Mouse (Mus musculus) limb, embryonic 14.5 days (tissue): ENCODE measurements around the gene Marcksl1. TPM values are rescaled to one million over a fixed set of nuclear protein-coding genes. Genes with fewer than 3 reads are reported as not detected.

Experiments used
- ATAC-seq: fragments of 200-750 bp; cut with Nextera tagmentation; 2 replicates; pipeline ENCODE4 v1.8.0; 2017; ENCODE audit warnings: low read depth, moderate number of reproducible peaks, moderate TSS enrichment; ENCODE audit not compliant: low FRiP score
- DNase-seq: peaks from one replicate; pipeline ENCODE4 v3.0.0-alpha.2; 2015; ENCODE audit warnings: low spot score
- H3K27ac ChIP-seq: fragments of 300-500 bp; sonication (generic); replicated peaks from 2 replicates; pipeline ENCODE4 v1.5.1; 2014; ENCODE audit warnings: low read depth, mild to moderate bottlenecking, low read length, moderate library complexity, mixed read lengths
- H3K27me3 ChIP-seq: fragments of 300-500 bp; sonication (generic); 2 replicates; pipeline ENCODE4 v1.6.1; 2014; ENCODE audit warnings: low read length, mixed read lengths; ENCODE audit not compliant: control insufficient read depth, insufficient read depth
- H3K36me3 ChIP-seq: fragments of 300-500 bp; sonication (generic); 2 replicates; pipeline ENCODE4 v1.6.1; 2014; ENCODE audit warnings: mild to moderate bottlenecking, low read length, moderate library complexity, mixed read lengths; ENCODE audit not compliant: control insufficient read depth, insufficient read depth
- H3K4me1 ChIP-seq: fragments of 300-500 bp; sonication (generic); 2 replicates; pipeline ENCODE4 v1.6.1; 2014; ENCODE audit warnings: antibody characterized with exemption, low read length, mixed read lengths; ENCODE audit not compliant: control insufficient read depth, insufficient read depth
- H3K4me2 ChIP-seq: fragments of 300-500 bp; sonication (generic); replicated peaks from 2 replicates; pipeline ENCODE4 v1.6.1; 2014; ENCODE audit warnings: low read depth, mild to moderate bottlenecking, low read length, moderate library complexity; ENCODE audit not compliant: severe bottlenecking
- H3K4me3 ChIP-seq: fragments of 300-500 bp; sonication (generic); replicated peaks from 2 replicates; pipeline ENCODE4 v1.5.1; 2014; ENCODE audit warnings: low read length
- H3K9ac ChIP-seq: fragments of 300-500 bp; sonication (generic); 2 replicates; pipeline ENCODE4 v1.6.1; 2014; ENCODE audit warnings: mild to moderate bottlenecking, low read depth, low read length, moderate library complexity; ENCODE audit not compliant: severe bottlenecking
- H3K9me3 ChIP-seq: fragments of 300-500 bp; sonication (generic); 2 replicates; pipeline ENCODE4 v1.6.1; 2016; ENCODE audit warnings: low read length; ENCODE audit not compliant: control insufficient read depth
- POLR2A ChIP-seq: fragments of 200-500 bp; IDR thresholded peaks from 2 replicates; pipeline ENCODE4 v1.8.0; 2012; ENCODE audit warnings: inconsistent platforms, mild to moderate bottlenecking, moderate library complexity, borderline replicate concordance; ENCODE audit not compliant: insufficient read depth, insufficient read length; ENCODE audit errors: extremely low read depth
- WGBS: fragments of 180-500 bp; shearing (Covaris S2); extraction: QIAGEN DNeasy Blood & Tissue Kit; methylation state at CpG from one replicate; pipeline ENCODE4 v1.1.7; 2014; 5-methylcytosine and 5-hydroxymethylcytosine counted together
- polyA plus RNA-seq, 2 experiments: library from polyadenylated mRNA; depleted of rRNA in 1 of 2; stranded (reverse) in 1 of 2; unstranded in 1 of 2; fragments of >200 nt; fragmentation: Nextera tagmentation in 1 of 2; extraction: Ambion mirVana in 1 of 2; gene quantifications; 2 replicates each; pipeline versions ENCODE4 v1.2.1 to v1.2.3; 2012 to 2014

Gene Marcksl1
- polyA plus RNA-seq, 2 experiments: 563 to 648 TPM

GRCm38 (mm10) chr4:129555862-129556531 lies 42.6 kb downstream of the Marcksl1 start:
- peak overlapping the region; percentile 78 for H3K4me2 ChIP-seq
- WGBS: 0% methylated on average over 24 of the region's 24 CpGs
- ATAC-seq: peak; percentile 65
- H3K27me3 ChIP-seq: no peaks in the 10 kb centered on the region
- H3K9me3 ChIP-seq: no peaks in the 10 kb centered on the region
- TF ChIP-seq POLR2A: no peak
- peak overlapping the region; percentile 41 for H3K4me3 ChIP-seq
- H3K36me3 ChIP-seq: no peaks in the 10 kb centered on the region
- H3K4me1 ChIP-seq: peaks cover 12% of the 10 kb centered on the region; the same call in 1 of the 2 replicates
- H3K9ac ChIP-seq: peak overlapping the region; percentile 51
- no peak for DNase-seq
- H3K27ac ChIP-seq: peak overlapping the region; percentile 22; the same call in 1 of the 2 replicates

GRCm38 (mm10) chr4:129556532-129557223 lies 43.3 kb downstream of the Marcksl1 start:
- Histone ChIP-seq H3K27ac (peak overlapping the region; percentile 67), H3K4me3 (peak overlapping the region; percentile 41), H3K36me3 (no peaks in the 10 kb centered on the region), H3K9ac (peak overlapping the region; percentile 51), H3K4me1 (peaks cover 12% of the 10 kb centered on the region; the same call in 1 of the 2 replicates), H3K4me2 (peak overlapping the region; percentile 78), H3K27me3 (no peaks in the 10 kb centered on the region), H3K9me3 (no peaks in the 10 kb centered on the region)
- WGBS: 7% methylated on average over 33 of the region's 33 CpGs
- peak; percentile 92 for DNase-seq
- 0 out of 2 replicates have a peak, but pooled peaks have one; percentile 11 for TF ChIP-seq POLR2A
- peak; percentile 91 for ATAC-seq

- Histone ChIP-seq H3K4me3 (peak overlapping the region; percentile 41), H3K9me3 (no peaks in the 10 kb centered on the region), H3K4me1 (peaks cover 12% of the 10 kb centered on the region; the same call in 1 of the 2 replicates), H3K4me2 (peak overlapping the region; percentile 78), H3K9ac (peak overlapping the region; percentile 51), H3K36me3 (no peaks in the 10 kb centered on the region), H3K27me3 (no peaks in the 10 kb centered on the region), H3K27ac (0 out of 2 replicates have a peak overlapping the region, but pooled peaks have one; percentile 67)
- no peak for TF ChIP-seq POLR2A
- WGBS: 72% methylated on average over 9 of the region's 9 CpGs
- DNase-seq (no peak), ATAC-seq (no peak)
Observed at GRCm38 (mm10) chr4:129557256-129557808, 44.0 kb downstream of the Marcksl1 start.

GRCm38 (mm10) chr4:129558321-129558955 lies 45.1 kb downstream of the Marcksl1 start:
- no peak for DNase-seq
- Histone ChIP-seq H3K27ac (no peak overlapping the region), H3K4me2 (no peak overlapping the region), H3K4me3 (no peak overlapping the region), H3K27me3 (no peaks in the 10 kb centered on the region), H3K9me3 (no peaks in the 10 kb centered on the region), H3K4me1 (peaks cover 12% of the 10 kb centered on the region; the same call in 1 of the 2 replicates), H3K36me3 (no peaks in the 10 kb centered on the region), H3K9ac (0 out of 2 replicates have a peak overlapping the region, but pooled peaks have one; percentile 21)
- 83% methylated on average over 12 of the region's 12 CpGs for WGBS
- TF ChIP-seq POLR2A: no peak
- no peak for ATAC-seq

- no peaks in the 10 kb centered on the region for H3K36me3 ChIP-seq
- no peak overlapping the region for H3K27ac ChIP-seq
- no peak for TF ChIP-seq POLR2A
- H3K4me1 ChIP-seq: peaks cover 5% of the 10 kb centered on the region; the same call in 1 of the 2 replicates
- ATAC-seq (no peak), DNase-seq (no peak)
- no peaks in the 10 kb centered on the region for H3K27me3 ChIP-seq
- H3K4me2 ChIP-seq: no peak overlapping the region
- WGBS: 91% methylated on average over 5 of the region's 5 CpGs
- no peak overlapping the region for H3K9ac ChIP-seq
- no peaks in the 10 kb centered on the region for H3K9me3 ChIP-seq
- no peak overlapping the region for H3K4me3 ChIP-seq
Observed at GRCm38 (mm10) chr4:129561184-129561583, 47.8 kb downstream of the Marcksl1 start.
